In genomic region chr1:120451486-120452270, GRCm38 (mm10) we compare ENCODE assay signal across 24 mouse cellular contexts. TPM values are rescaled to one million over a fixed set of nuclear protein-coding genes. Genes with fewer than 3 reads are reported as not detected.
DNase-seq lines count a peak whose midpoint lies in the region; ATAC-seq and TF ChIP-seq lines count a peak whose summit lies in the region.
"Had no signal": no experiment of that assay in that cellular context is flagged by ENCODE, and none has a peak within 500 bp of the region (broad histone marks: within the 10 kb centered on the region; RNA-seq: fewer than 3 reads in every experiment).

No protein-coding gene starts in this region.

- H3K4me2 ChIP-seq in liver, embryonic 11.5 days: no peak overlapping the region
- H3K4me2 ChIP-seq in hindbrain, embryonic 16.5 days (ENCODE audit: low read length): no peak overlapping the region
- H3K4me2 ChIP-seq: embryonic facial prominence, embryonic 13.5 days; forebrain, embryonic 15.5 days; hindbrain, embryonic 12.5 days; intestine, embryonic 15.5 days had no signal

- no peak for TF ChIP-seq POLR2A in liver, adult 2 months (IDR thresholded peaks at IDR 0.05; ENCODE audit: extremely low read depth, insufficient read depth, low read length)

- no peaks in the 10 kb centered on the region for H3K4me1 ChIP-seq in liver, adult 2 months (ENCODE audit: control insufficient read depth, insufficient read depth, low read length)
- H3K4me1 ChIP-seq in liver, embryonic 11.5 days (replicated peaks; ENCODE audit: control insufficient read depth, insufficient read depth, low read length): no peaks in the 10 kb centered on the region
- no peaks in the 10 kb centered on the region for H3K4me1 ChIP-seq in hindbrain, embryonic 16.5 days (ENCODE audit: control insufficient read depth, insufficient read depth, low read depth, low read length)
- H3K4me1 ChIP-seq: embryonic facial prominence, embryonic 13.5 days; forebrain, embryonic 15.5 days; heart, embryonic 10.5 days; hindbrain, embryonic 12.5 days; intestine, embryonic 15.5 days had no signal

- WGBS in liver, adult 2 months: 57% methylated on average over 9 of the region's 9 CpGs
- WGBS in liver, embryonic 11.5 days: 73% methylated on average over 9 of the region's 9 CpGs
- 84% methylated on average over 9 of the region's 9 CpGs for WGBS in hindbrain, embryonic 16.5 days

- no peak for ATAC-seq in liver, embryonic 11.5 days (replicated peaks; ENCODE audit: low FRiP score)
- no peak for ATAC-seq in hindbrain, embryonic 16.5 days
- ATAC-seq: forebrain, embryonic 15.5 days; hindbrain, postnatal 0 days; intestine, embryonic 15.5 days; Patski had no signal

- no peak for TF ChIP-seq CTCF in liver, adult 2 months (IDR thresholded peaks at IDR 0.05; ENCODE audit: low read depth, low read length)

- DNase-seq in liver, adult 2 months (ENCODE audit: extremely low read depth, low read depth, low spot score): peak; percentile 2
- DNase-seq in liver, embryonic 11.5 days (ENCODE audit: low spot score): no peak
- peak; percentile 43 for DNase-seq in lung, postnatal 36 days
- DNase-seq in lung, postnatal 4 days: no peak
- DNase-seq in adrenal gland, postnatal 25 days: peak; percentile 10
- no peak for DNase-seq in Muller cell, postnatal 12 days (ENCODE audit: inconsistent ontology term)
- DNase-seq: cerebellum, adult 18-20 months; cerebellum, adult 9-11 months; cerebellum, postnatal 36 days; heart, adult 18-20 months; heart, postnatal 10 days; heart, postnatal 4 days had no signal

- H3K4me3 ChIP-seq in liver, adult 2 months (ENCODE audit: insufficient read depth, low read depth, low read length): no peak overlapping the region
- H3K4me3 ChIP-seq in liver, embryonic 11.5 days (ENCODE audit: low read depth, low read length): no peak overlapping the region
- no peak overlapping the region for H3K4me3 ChIP-seq in hindbrain, embryonic 16.5 days (ENCODE audit: low read length)
- H3K4me3 ChIP-seq: embryonic facial prominence, embryonic 13.5 days; forebrain, embryonic 15.5 days; heart, embryonic 10.5 days; hindbrain, embryonic 12.5 days; intestine, embryonic 15.5 days had no signal

- H3K27me3 ChIP-seq in liver, adult 2 months (ENCODE audit: control insufficient read depth, insufficient read depth, low read length): no peaks in the 10 kb centered on the region; the same call in 1 of the 2 replicates
- no peaks in the 10 kb centered on the region for H3K27me3 ChIP-seq in liver, embryonic 11.5 days (replicated peaks; ENCODE audit: control insufficient read depth, insufficient read depth, low read length)
- H3K27me3 ChIP-seq in hindbrain, embryonic 16.5 days (replicated peaks; ENCODE audit: control insufficient read depth, insufficient read depth, low read length): no peaks in the 10 kb centered on the region
- H3K27me3 ChIP-seq: embryonic facial prominence, embryonic 13.5 days; forebrain, embryonic 15.5 days; hindbrain, embryonic 12.5 days; intestine, embryonic 15.5 days had no signal

- H3K36me3 ChIP-seq in liver, adult 2 months (ENCODE audit: control insufficient read depth, insufficient read depth, low read length): no peaks in the 10 kb centered on the region
- no peaks in the 10 kb centered on the region for H3K36me3 ChIP-seq in liver, embryonic 11.5 days (ENCODE audit: control insufficient read depth, insufficient read depth, low read length)
- no peaks in the 10 kb centered on the region for H3K36me3 ChIP-seq in hindbrain, embryonic 16.5 days (ENCODE audit: control insufficient read depth, insufficient read depth, low read length)
- H3K36me3 ChIP-seq: embryonic facial prominence, embryonic 13.5 days; forebrain, embryonic 15.5 days; heart, embryonic 10.5 days; hindbrain, embryonic 12.5 days; intestine, embryonic 15.5 days had no signal

- no peak overlapping the region for H3K9ac ChIP-seq in liver, adult 2 months (ENCODE audit: low read depth, low read length)
- no peak overlapping the region for H3K9ac ChIP-seq in liver, embryonic 11.5 days (ENCODE audit: low read depth, low read length)
- no peak overlapping the region for H3K9ac ChIP-seq in hindbrain, embryonic 16.5 days (ENCODE audit: low read depth, low read length)
- H3K9ac ChIP-seq: embryonic facial prominence, embryonic 13.5 days; forebrain, embryonic 15.5 days; hindbrain, embryonic 12.5 days; intestine, embryonic 15.5 days had no signal

- no peaks in the 10 kb centered on the region for H3K9me3 ChIP-seq in liver, embryonic 11.5 days (ENCODE audit: control insufficient read depth, low read length)
- no peaks in the 10 kb centered on the region for H3K9me3 ChIP-seq in hindbrain, embryonic 16.5 days (ENCODE audit: control insufficient read depth, low read length)
- H3K9me3 ChIP-seq: embryonic facial prominence, embryonic 13.5 days; forebrain, embryonic 15.5 days; heart, embryonic 10.5 days; hindbrain, embryonic 12.5 days; intestine, embryonic 15.5 days had no signal

- H3K79me2 ChIP-seq in liver, adult 2 months (ENCODE audit: control insufficient read depth, insufficient read depth, low read length): no peaks in the 10 kb centered on the region

- no peak overlapping the region for H3K27ac ChIP-seq in liver, adult 2 months (replicated peaks; ENCODE audit: insufficient read depth, low read depth, low read length)
- no peak overlapping the region for H3K27ac ChIP-seq in liver, embryonic 11.5 days (ENCODE audit: low read depth, low read length)
- H3K27ac ChIP-seq in hindbrain, embryonic 16.5 days (ENCODE audit: low read depth, low read length): no peak overlapping the region
- H3K27ac ChIP-seq: embryonic facial prominence, embryonic 13.5 days; forebrain, embryonic 15.5 days; heart, embryonic 10.5 days; hindbrain, embryonic 12.5 days; hindbrain, postnatal 0 days; intestine, embryonic 15.5 days had no signal

RNA-seq across cellular contexts. Expression of gene Marco, which starts 53.1 kb away (rescaled TPM):
- total RNA-seq in liver, adult 2 months (2014; rRNA removed): 6.2 and 8.6 TPM in 2 replicates
- 0.57 and 1.4 TPM in 2 replicates for polyA plus RNA-seq in liver, adult 2 months (2012; rRNA removed)
- 3.1 and 4.4 TPM in 2 replicates for polyA plus RNA-seq in liver, embryonic 11.5 days (2014; fragmentation: Nextera tagmentation; extraction: Ambion mirVana)
- total RNA-seq in adrenal gland, postnatal 25 days (2021): not detected in 2 replicates
- 0.10 and 0.16 TPM in 2 replicates for polyA plus RNA-seq in hindbrain, embryonic 16.5 days (2015; fragmentation: Nextera tagmentation; extraction: Ambion mirVana)
- total RNA-seq: gastrocnemius, adult 8-10 months; heart, postnatal 10 days; hindbrain, postnatal 0 days; MEL had no signal
- polyA plus RNA-seq: C2C12; embryonic facial prominence, embryonic 13.5 days; heart, embryonic 10.5 days; heart, embryonic 14.5 days; hindbrain, embryonic 12.5 days; Patski had no signal

Comparison
In these comparisons a context has a peak if more than half of its experiments do, and no peak if none do; other contexts are left out.
1. DNase-seq: peak in liver, adult 2 months (single experiment), lung, postnatal 36 days (single experiment) and adrenal gland, postnatal 25 days (single experiment); none in liver, embryonic 11.5 days (single experiment), lung, postnatal 4 days (0 of 2) and Muller cell, postnatal 12 days (single experiment).